8 mouse cellular contexts compared by ENCODE assay signal in the genomic region with DNA sequence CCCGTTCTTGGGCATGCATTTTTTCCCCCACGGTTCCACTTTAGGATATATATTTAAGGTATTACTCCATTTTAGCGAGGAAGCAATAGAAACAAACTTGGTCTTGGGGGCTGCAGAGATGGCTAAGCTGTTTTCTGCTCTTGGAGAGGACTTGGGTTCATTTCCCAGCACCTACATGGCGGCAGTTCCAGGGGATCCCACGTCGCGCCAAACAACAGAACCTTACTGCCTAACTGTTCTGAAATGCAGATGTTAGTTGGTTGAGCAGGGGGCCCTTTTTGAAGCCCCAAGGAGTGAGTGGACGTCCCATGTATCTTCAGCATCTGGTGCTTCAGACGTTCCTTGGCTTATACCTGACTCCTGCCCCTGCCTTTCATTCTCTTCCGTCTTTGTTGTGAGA. TPM values are rescaled to one million over a fixed set of nuclear protein-coding genes. Genes with fewer than 3 reads are reported as not detected.
A peak's percentile ranks its signal among the peaks of the same experiment; 100 is the strongest.
DNase-seq lines count a peak whose midpoint lies in the region; ATAC-seq and TF ChIP-seq lines count a peak whose summit lies in the region.

No protein-coding gene starts in this region.

- peak overlapping the region; percentile 76 for H3K4me2 ChIP-seq in limb, embryonic 15.5 days

- peaks cover 2% of the 10 kb centered on the region; the same call in 1 of the 2 replicates for H3K4me1 ChIP-seq in cortical plate, adult 2 months (ENCODE audit: control insufficient read depth, insufficient read depth, low read length)
- peaks cover 20% of the 10 kb centered on the region for H3K4me1 ChIP-seq in limb, embryonic 15.5 days
- H3K4me1 ChIP-seq in olfactory bulb, adult 2 months (ENCODE audit: control insufficient read depth, insufficient read depth, low read length), result no peaks in the 10 kb centered on the region

- peaks cover 2% of the 10 kb centered on the region; the same call in 1 of the 2 replicates for H3K36me3 ChIP-seq in limb, embryonic 15.5 days

- intact Hi-C loops in left cerebral cortex, postnatal 4 days (cut with DNase I), result no loop called here

- no peak for TF ChIP-seq POLR2A in cortical plate, adult 2 months (IDR thresholded peaks at IDR 0.05; ENCODE audit: extremely low read depth, insufficient read depth, low read length)
- no peak for TF ChIP-seq POLR2A in olfactory bulb, adult 2 months (IDR thresholded peaks at IDR 0.05; ENCODE audit: insufficient read depth, low read depth, low read length)

- H3K9ac ChIP-seq in limb, embryonic 15.5 days, result peak overlapping the region; percentile 69

- H3K27ac ChIP-seq in cortical plate, adult 2 months (ENCODE audit: insufficient read depth, low read length), result no peak overlapping the region; the same call in none of the 2 replicates
- peak overlapping the region; percentile 97 for H3K27ac ChIP-seq in limb, embryonic 15.5 days
- H3K27ac ChIP-seq in olfactory bulb, adult 2 months (ENCODE audit: insufficient read depth, low read depth, low read length), result peak overlapping the region; percentile 90

- H3K27me3 ChIP-seq in limb, embryonic 15.5 days, result no peaks in the 10 kb centered on the region

- TF ChIP-seq CTCF in cortical plate, adult 2 months (IDR thresholded peaks at IDR 0.05; ENCODE audit: extremely low read depth, insufficient read depth, low read length), result no peak
- TF ChIP-seq CTCF in olfactory bulb, adult 2 months (IDR thresholded peaks at IDR 0.05; ENCODE audit: insufficient read depth, low read depth, low read length), result no peak

- peak; percentile 15 for DNase-seq in left cerebral cortex, postnatal 4 days
- DNase-seq in left cerebral cortex, adult 11 months (ENCODE audit: low spot score), result no peak
- peak; percentile 39 for DNase-seq in NIH3T3 (ENCODE audit: low read depth)
- DNase-seq in heart, postnatal 4 days, result peak; percentile 25
- no peak for DNase-seq in layer of hippocampus, adult 9-10 months (ENCODE audit: low spot score)

- peak overlapping the region; percentile 77 for H3K4me3 ChIP-seq in cortical plate, adult 2 months (ENCODE audit: insufficient read depth, low read length)
- peak overlapping the region; percentile 94 for H3K4me3 ChIP-seq in limb, embryonic 15.5 days
- H3K4me3 ChIP-seq in olfactory bulb, adult 2 months (ENCODE audit: insufficient read depth, low read depth, low read length), result peak overlapping the region; percentile 63

- H3K9me3 ChIP-seq in limb, embryonic 15.5 days, result no peaks in the 10 kb centered on the region

- under 1% methylated on average over 10 of the region's 10 CpGs for WGBS in limb, embryonic 15.5 days
- under 1% methylated on average over 10 of the region's 10 CpGs for WGBS in olfactory bulb, adult 2 months

- ATAC-seq in limb, embryonic 15.5 days (ENCODE audit: insufficient number of reproducible peaks, low FRiP score, low TSS enrichment, low read depth), result no peak

RNA-seq across cellular contexts. Expression of a gene that starts 0.8 kb away (rescaled TPM):
- total RNA-seq in left cerebral cortex, postnatal 4 days (2021), result 100 to 1,000 TPM; 103 to 121 TPM
- 22.8 and 25.0 TPM in 2 replicates for polyA plus RNA-seq in cortical plate, adult 2 months (2012; rRNA removed)
- total RNA-seq in heart, postnatal 4 days (2021), result 10 to 100 TPM; 40.1 to 45.0 TPM
- 61.1 and 70.7 TPM in 2 replicates for polyA plus RNA-seq in limb, embryonic 15.5 days (2015; fragmentation: Nextera tagmentation; extraction: Ambion mirVana)
- not detected in 2 replicates for polyA plus RNA-seq in olfactory bulb, adult 2 months (2012; ENCODE audit: insufficient read depth, insufficient read length, low replicate concordance, missing spikeins)

Comparison
In these comparisons a context has a peak if more than half of its experiments do, and no peak if none do; other contexts are left out.
1. DNase-seq: peak in left cerebral cortex, postnatal 4 days (single experiment), NIH3T3 (single experiment) and heart, postnatal 4 days (single experiment); none in left cerebral cortex, adult 11 months (single experiment) and layer of hippocampus, adult 9-10 months (single experiment).
2. Peak in every context shown above with its lines, with median percentiles within 50 percentile points of each other: H3K4me3 ChIP-seq.